Mouse (Mus musculus): ENCODE results near the gene Fto.

DNA sequence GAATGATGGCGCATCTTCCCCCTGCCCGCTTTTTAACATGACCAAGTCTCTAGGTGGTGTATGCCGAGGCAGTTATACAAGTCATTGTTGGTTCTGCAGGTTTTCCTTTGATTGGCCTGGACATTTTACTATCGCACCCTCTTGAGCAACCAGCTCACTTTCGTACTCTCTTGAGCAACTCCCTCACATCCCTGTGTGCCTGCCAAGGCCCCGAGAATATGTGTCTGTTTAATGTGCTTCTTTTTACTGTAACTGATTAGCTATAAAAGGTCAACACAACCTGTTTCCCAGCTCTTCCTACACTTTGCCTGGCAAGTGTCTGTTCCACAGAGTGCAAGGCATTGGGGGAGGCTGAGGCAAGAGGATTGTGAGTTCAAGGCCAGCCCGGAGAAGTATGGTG, 401.4 kb downstream of the Fto start:
- TF ChIP-seq POLR2A (IDR thresholded peaks at IDR 0.05; ENCODE audit: low read depth, low read length) (no peak), CTCF (conservative IDR thresholded peaks at IDR 0.05 in 1 of 2, IDR thresholded peaks at IDR 0.05 in 1 of 2; ENCODE audit: low read depth in 2 of 2, low read length in 2 of 2) (no peak), ETS1 (conservative IDR thresholded peaks at IDR 0.05; ENCODE audit: low read depth, low read length) (no peak), NRF1 (IDR thresholded peaks at IDR 0.05; ENCODE audit: low read depth, low read length) (no peak), JUN (IDR thresholded peaks at IDR 0.05; ENCODE audit: insufficient read depth, low read depth, low read length) (no peak), IRF4 (IDR thresholded peaks at IDR 0.05; ENCODE audit: low read depth, low read length) (no peak), MXI1 (IDR thresholded peaks at IDR 0.05; ENCODE audit: low read depth, low read length) (no peak), ZC3H11A (IDR thresholded peaks at IDR 0.05; ENCODE audit: low read depth, low read length) (no peak), HCFC1 (IDR thresholded peaks at IDR 0.05; ENCODE audit: low read depth, low read length) (no peak), CHD2 (IDR thresholded peaks at IDR 0.05; ENCODE audit: low read length) (no peak), MAX (IDR thresholded peaks at IDR 0.05; ENCODE audit: low read length) (no peak), ELF1 (IDR thresholded peaks at IDR 0.05; ENCODE audit: low read depth, low read length) (no peak), TBP (conservative IDR thresholded peaks at IDR 0.05; ENCODE audit: low read depth, low read length) (no peak)

All from CH12.LX (cell line).